In genomic region chr11:62951012-62951411, GRCm38 (mm10) we compare ENCODE assay signal across 35 mouse cellular contexts. TPM values are rescaled to one million over a fixed set of nuclear protein-coding genes. Genes with fewer than 3 reads are reported as not detected.
"Had no signal": no experiment of that assay in that cellular context is flagged by ENCODE, and none has a peak within 500 bp of the region (broad histone marks: within the 10 kb centered on the region; RNA-seq: fewer than 3 reads in every experiment).

Gene Cdrt4, plus strand, starts transcription at chr11:62951193.

- H3K27ac ChIP-seq: embryonic facial prominence, embryonic 10.5 days; embryonic facial prominence, embryonic 12.5 days; embryonic facial prominence, embryonic 13.5 days; embryonic facial prominence, embryonic 15.5 days; forebrain, embryonic 10.5 days; forebrain, embryonic 12.5 days; forebrain, embryonic 13.5 days; forebrain, embryonic 15.5 days; gastrocnemius, adult 2 months; heart, adult 2 months had no signal

- H3K4me1 ChIP-seq: embryonic facial prominence, embryonic 10.5 days; embryonic facial prominence, embryonic 12.5 days; embryonic facial prominence, embryonic 13.5 days; embryonic facial prominence, embryonic 15.5 days; forebrain, embryonic 10.5 days; forebrain, embryonic 12.5 days; forebrain, embryonic 13.5 days; forebrain, embryonic 15.5 days had no signal

- H3K36me3 ChIP-seq: embryonic facial prominence, embryonic 10.5 days; embryonic facial prominence, embryonic 12.5 days; embryonic facial prominence, embryonic 13.5 days; embryonic facial prominence, embryonic 15.5 days; forebrain, embryonic 10.5 days; forebrain, embryonic 12.5 days; forebrain, embryonic 15.5 days had no signal

- DNase-seq: cerebellum, adult 2 months; cerebellum, adult 8-10 months; cerebellum, adult 9-10 months; cerebellum, adult 9-11 months; cerebellum, postnatal 10 days; cerebellum, postnatal 14 days; cerebellum, postnatal 25 days; cerebellum, postnatal 36 days; embryo, embryonic 11 days; forebrain, postnatal 0 days; gastrocnemius, adult 2 months; gastrocnemius, postnatal 10 days; gastrocnemius, postnatal 14 days; gastrocnemius, postnatal 25 days; gastrocnemius, postnatal 36 days; heart, adult 18-20 months; heart, adult 2 months had no signal

- H3K4me3 ChIP-seq: embryonic facial prominence, embryonic 10.5 days; embryonic facial prominence, embryonic 12.5 days; embryonic facial prominence, embryonic 13.5 days; embryonic facial prominence, embryonic 15.5 days; erythroblast, embryonic 14.5 days; forebrain, embryonic 10.5 days; forebrain, embryonic 12.5 days; forebrain, embryonic 13.5 days; forebrain, embryonic 15.5 days; gastrocnemius, adult 2 months; heart, adult 2 months had no signal

- H3K27me3 ChIP-seq: embryonic facial prominence, embryonic 12.5 days; embryonic facial prominence, embryonic 13.5 days; embryonic facial prominence, embryonic 15.5 days; forebrain, embryonic 12.5 days; forebrain, embryonic 13.5 days; forebrain, embryonic 15.5 days had no signal

- H3K9me3 ChIP-seq: embryonic facial prominence, embryonic 13.5 days; embryonic facial prominence, embryonic 15.5 days; forebrain, embryonic 13.5 days; forebrain, embryonic 15.5 days had no signal

RNA-seq across cellular contexts. Expression of gene Cdrt4, which starts in this region (rescaled TPM):
- total RNA-seq: common myeloid progenitor, adult 5-6 weeks; forebrain, postnatal 0 days; gastrocnemius, adult 18-20 months; gastrocnemius, adult 2 months; gastrocnemius, adult 8-10 months; gastrocnemius, postnatal 14 days; gastrocnemius, postnatal 36 days; granulocyte monocyte progenitor cell, adult 5-6 weeks; heart, adult 18-20 months; heart, adult 2 months had no signal
- polyA plus RNA-seq: cortical plate, adult 2 months; embryonic facial prominence, embryonic 11.5 days; erythroblast, embryonic 14.5 days; forebrain, embryonic 10.5 days; forebrain, embryonic 11.5 days; forebrain, embryonic 12.5 days; forebrain, embryonic 13.5 days; forebrain, embryonic 14.5 days; forebrain, embryonic 15.5 days; forebrain, embryonic 16.5 days; forebrain, postnatal 0 days; heart, adult 2 months had no signal
